Mouse (Mus musculus) heart, embryonic 11.5 days (tissue): ENCODE measurements around the gene Tdrkh. TPM values are rescaled to one million over a fixed set of nuclear protein-coding genes. Genes with fewer than 3 reads are reported as not detected.
A peak's percentile ranks its signal among the peaks of the same experiment; 100 is the strongest.

Experiments used
- ATAC-seq: fragments of 200-750 bp; cut with Nextera tagmentation; replicated peaks from 2 replicates; pipeline ENCODE4 v1.8.0; 2017; ENCODE audit warnings: moderate library complexity; ENCODE audit not compliant: insufficient number of reproducible peaks, low FRiP score, low TSS enrichment
- H3K27ac ChIP-seq: fragments of 300-500 bp; sonication (generic); 2 replicates; pipeline ENCODE4 v1.5.1; 2014; ENCODE audit warnings: mild to moderate bottlenecking, low read depth, low read length
- H3K27me3 ChIP-seq: fragments of 300-500 bp; sonication (generic); 2 replicates; pipeline ENCODE4 v1.6.1; 2014; ENCODE audit warnings: mild to moderate bottlenecking, low read length, mixed read lengths; ENCODE audit not compliant: control insufficient read depth, insufficient read depth
- H3K36me3 ChIP-seq: fragments of 300-500 bp; sonication (generic); 2 replicates; pipeline ENCODE4 v1.6.1; 2014; ENCODE audit warnings: mild to moderate bottlenecking, low read length, moderate library complexity, mixed read lengths; ENCODE audit not compliant: control insufficient read depth, insufficient read depth
- H3K4me1 ChIP-seq: fragments of 300-500 bp; sonication (generic); 2 replicates; pipeline ENCODE4 v1.6.1; 2014; ENCODE audit warnings: low read length; ENCODE audit not compliant: control insufficient read depth, insufficient read depth
- H3K4me2 ChIP-seq: fragments of 300-500 bp; sonication (generic); 2 replicates; pipeline ENCODE4 v1.6.1; 2014; ENCODE audit warnings: mild to moderate bottlenecking, moderate library complexity
- H3K4me3 ChIP-seq: fragments of 300-500 bp; sonication (generic); 2 replicates; pipeline ENCODE4 v1.5.1; 2014; ENCODE audit warnings: low read depth, low read length
- H3K9ac ChIP-seq: fragments of 300-500 bp; sonication (generic); 2 replicates; pipeline ENCODE4 v1.6.1; 2014; ENCODE audit warnings: mild to moderate bottlenecking, low read depth, low read length, moderate library complexity
- H3K9me3 ChIP-seq: fragments of 300-500 bp; sonication (generic); replicated peaks from 2 replicates; pipeline ENCODE4 v1.6.1; 2016; ENCODE audit warnings: low read length; ENCODE audit not compliant: control insufficient read depth
- WGBS: fragments of 180-500 bp; shearing (Covaris S2); extraction: QIAGEN DNeasy Blood & Tissue Kit; methylation state at CpG from one replicate; pipeline ENCODE4 v1.1.7; 2014; ENCODE audit not compliant: insufficient replicate concordance; 5-methylcytosine and 5-hydroxymethylcytosine counted together
- polyA plus RNA-seq: library from polyadenylated mRNA; unstranded; fragments of >200 nt; fragmentation: Nextera tagmentation; extraction: Ambion mirVana; gene quantifications from 2 replicates; pipeline ENCODE4 v1.2.1, GENCODE M21; 2014

Gene Tdrkh
- polyA plus RNA-seq, 1 experiment from 2014 or later = 8.7 TPM

- ATAC-seq = no peak
- Histone ChIP-seq H3K36me3 (no peaks in the 10 kb centered on the region), H3K9ac (no peak overlapping the region), H3K9me3 (no peaks in the 10 kb centered on the region), H3K4me2 (no peak overlapping the region), H3K27ac (no peak overlapping the region), H3K4me1 (peaks cover 14% of the 10 kb centered on the region), H3K4me3 (no peak overlapping the region), H3K27me3 (peaks cover 5% of the 10 kb centered on the region)
- 33% methylated on average over 5 of the region's 5 CpGs for WGBS
These were observed 60.6 kb downstream of the Tdrkh start for GRCm38 (mm10) chr3:94473567-94474232.

- Histone ChIP-seq H3K27ac (no peak overlapping the region), H3K4me1 (peaks cover 16% of the 10 kb centered on the region), H3K9ac (no peak overlapping the region), H3K36me3 (no peaks in the 10 kb centered on the region), H3K4me3 (no peak overlapping the region), H3K27me3 (peaks cover 31% of the 10 kb centered on the region), H3K4me2 (no peak overlapping the region), H3K9me3 (no peaks in the 10 kb centered on the region)
- 44% methylated on average over 8 of the region's 8 CpGs for WGBS
- ATAC-seq = no peak
These were observed 63.4 kb downstream of the Tdrkh start for GRCm38 (mm10) chr3:94476301-94477035.

GRCm38 (mm10) chr3:94477444-94477843, 64.4 kb downstream of the Tdrkh start:
- ATAC-seq = no peak
- Histone ChIP-seq H3K4me2 (no peak overlapping the region), H3K27ac (no peak overlapping the region), H3K27me3 (peaks cover 33% of the 10 kb centered on the region), H3K36me3 (no peaks in the 10 kb centered on the region), H3K9ac (no peak overlapping the region), H3K4me1 (peaks cover 14% of the 10 kb centered on the region), H3K9me3 (no peaks in the 10 kb centered on the region), H3K4me3 (no peak overlapping the region)
- 61% methylated on average over 4 of the region's 4 CpGs for WGBS

GRCm38 (mm10) chr3:94477981-94478422, 64.9 kb downstream of the Tdrkh start, which contains the start of gene Celf3:
Gene Celf3 (plus strand): TSS chr3:94478295.
- ATAC-seq = no peak
- Histone ChIP-seq H3K27ac (no peak within 1 kb of the TSS), H3K4me3 (no peak within 1 kb of the TSS), H3K4me2 (no peak within 1 kb of the TSS), H3K9me3 (no peaks in the 10 kb centered on the region), H3K4me1 (peaks cover 14% of the 10 kb centered on the region), H3K27me3 (peaks cover 33% of the 10 kb centered on the region), H3K9ac (no peak within 1 kb of the TSS), H3K36me3 (no peaks in the 10 kb centered on the region)
- 1% methylated on average over 9 of the region's 14 CpGs for WGBS

GRCm38 (mm10) chr3:94478591-94479169, 65.6 kb downstream of the Tdrkh start:
- no peaks in the 10 kb centered on the region for H3K9me3 ChIP-seq
- H3K4me3 ChIP-seq = no peak overlapping the region
- WGBS = 14% methylated on average over 9 of the region's 9 CpGs
- peaks cover 33% of the 10 kb centered on the region for H3K27me3 ChIP-seq
- no peak overlapping the region for H3K27ac ChIP-seq
- peaks cover 12% of the 10 kb centered on the region for H3K4me1 ChIP-seq
- ATAC-seq = no peak
- H3K9ac ChIP-seq = no peak overlapping the region
- H3K36me3 ChIP-seq = no peaks in the 10 kb centered on the region
- H3K4me2 ChIP-seq = no peak overlapping the region

- Histone ChIP-seq H3K36me3 (no peaks in the 10 kb centered on the region), H3K27me3 (peaks cover 33% of the 10 kb centered on the region), H3K27ac (no peak overlapping the region), H3K4me2 (peak overlapping the region; percentile 57), H3K4me3 (peak overlapping the region; percentile 26; the same call in 1 of the 2 replicates), H3K9me3 (no peaks in the 10 kb centered on the region), H3K9ac (no peak overlapping the region), H3K4me1 (peaks cover 5% of the 10 kb centered on the region; the same call in 1 of the 2 replicates)
- 4% methylated on average over 11 of the region's 11 CpGs for WGBS
- no peak for ATAC-seq
These were observed 66.5 kb downstream of the Tdrkh start for GRCm38 (mm10) chr3:94479564-94479963.

- Histone ChIP-seq H3K4me3 (peak within 1 kb of the TSS; percentile 26; the same call in 1 of the 2 replicates), H3K9ac (no peak within 1 kb of the TSS), H3K4me1 (peaks cover 5% of the 10 kb centered on the region; the same call in 1 of the 2 replicates), H3K9me3 (no peaks in the 10 kb centered on the region), H3K27ac (no peak within 1 kb of the TSS), H3K27me3 (peaks cover 33% of the 10 kb centered on the region), H3K4me2 (peak within 1 kb of the TSS; percentile 57), H3K36me3 (no peaks in the 10 kb centered on the region)
- no peak for ATAC-seq
- WGBS = 8% methylated on average over 16 of the region's 16 CpGs
These were observed 67.3 kb downstream of the Tdrkh start, which contains the start of gene Riiad1 for GRCm38 (mm10) chr3:94480291-94480884. Gene Riiad1 (minus strand): TSS chr3:94480341.

GRCm38 (mm10) chr3:94481429-94481828, 68.4 kb downstream of the Tdrkh start:
- H3K9me3 ChIP-seq = no peaks in the 10 kb centered on the region
- no peak for ATAC-seq
- WGBS = 52% methylated on average over 4 of the region's 4 CpGs
- no peak overlapping the region for H3K4me3 ChIP-seq
- peaks cover 33% of the 10 kb centered on the region for H3K27me3 ChIP-seq
- no peak overlapping the region for H3K4me2 ChIP-seq
- peaks cover 5% of the 10 kb centered on the region; the same call in 1 of the 2 replicates for H3K4me1 ChIP-seq
- no peak overlapping the region for H3K27ac ChIP-seq
- no peak overlapping the region for H3K9ac ChIP-seq
- H3K36me3 ChIP-seq = no peaks in the 10 kb centered on the region
